Mouse (Mus musculus) gastrocnemius, adult 18-20 months (tissue): Measurements from ENCODE around the gene Psg25. TPM values are rescaled to one million over a fixed set of nuclear protein-coding genes. Genes with fewer than 3 reads are reported as not detected.
"Not testable (repeated sequence)": the region's sequence is repeated elsewhere in the genome, so short reads cannot be mapped to it uniquely, and the experiment has no call there.

Source experiments
- DNase-seq: peaks from one replicate; pipeline ENCODE4 v3.0.0; 2021; ENCODE audit warnings: low spot score
- long read RNA-seq, 2 experiments: library from polyadenylated mRNA; stranded (forward); transcript quantifications; one replicate each; pipeline ENCODE4 v2.0.0; 2021
- total RNA-seq, 2 experiments: library from RNA; stranded (reverse); gene quantifications; 2 replicates each; pipeline ENCODE4 v1.2.3; 2021

Gene Psg25
- total RNA-seq: not detected
- long read RNA-seq, experiment 1: 0 reads
- long read RNA-seq, experiment 2: 0 reads

DNA sequence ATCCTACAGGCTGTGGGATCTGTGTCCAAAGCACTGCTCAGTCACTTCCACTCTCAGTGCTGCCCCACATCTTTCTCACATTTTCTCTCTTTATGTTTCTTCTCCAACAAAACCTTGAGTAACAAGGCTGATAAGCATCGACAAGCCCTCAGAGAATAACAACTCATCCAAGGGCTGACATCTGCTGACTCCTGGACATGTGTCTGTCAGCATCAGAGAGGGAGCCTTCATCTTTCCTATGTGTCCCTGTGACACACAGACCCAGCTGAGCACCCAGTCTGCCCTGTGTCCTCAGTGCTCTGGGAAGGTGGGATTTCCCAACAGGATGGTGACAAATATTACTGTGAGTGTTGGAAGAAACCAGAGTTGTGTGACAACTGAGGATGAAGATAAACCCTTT lies at the start of gene Psg25:
TSS of gene Psg25 (minus strand) at position 101 of the 400 bp plus-strand sequence.
- no peak for DNase-seq

DNA sequence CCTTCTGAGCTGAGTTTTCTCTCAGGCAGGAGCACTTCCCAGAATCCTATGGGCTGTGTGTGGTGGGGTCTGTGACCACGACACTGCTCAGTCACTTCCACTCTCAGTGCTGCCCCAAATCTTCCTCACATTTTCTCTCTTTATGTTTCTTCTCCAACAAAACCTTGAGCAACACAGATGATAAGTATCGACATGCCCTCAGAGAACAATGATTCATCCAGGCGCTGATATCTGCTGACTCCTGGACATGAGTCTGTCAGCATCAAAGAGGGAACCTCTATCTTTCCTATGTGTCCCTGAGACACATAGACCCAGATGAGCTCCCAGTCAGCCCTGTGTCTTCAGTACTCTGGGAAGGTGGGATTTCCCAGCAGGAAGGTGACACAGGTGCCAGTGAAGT lies 35.1 kb upstream of the Psg25 start, which contains the start of gene Psg27:
TSS of gene Psg27 (minus strand) at position 101 of the 400 bp plus-strand sequence.
- DNase-seq: no peak

DNA sequence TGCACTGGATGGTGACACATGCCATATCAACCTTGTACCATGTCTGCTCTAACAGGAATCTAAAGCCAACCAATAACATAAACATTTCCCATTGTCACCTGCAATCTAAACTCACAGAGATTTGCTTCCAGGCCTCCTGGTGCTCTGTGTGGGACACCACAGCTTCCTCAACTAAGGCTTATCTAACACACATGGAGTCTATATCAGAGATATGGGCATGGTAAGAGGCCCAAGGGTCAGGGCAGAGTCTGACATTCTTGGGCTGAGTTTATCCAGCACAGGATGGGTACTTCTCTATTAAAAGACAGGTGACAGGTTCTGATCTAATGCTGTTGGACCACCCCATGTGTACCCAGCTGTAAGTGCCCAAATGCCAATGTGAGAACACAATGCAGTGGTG lies 27.8 kb upstream of the Psg25 start:
- DNase-seq: no peak

DNA sequence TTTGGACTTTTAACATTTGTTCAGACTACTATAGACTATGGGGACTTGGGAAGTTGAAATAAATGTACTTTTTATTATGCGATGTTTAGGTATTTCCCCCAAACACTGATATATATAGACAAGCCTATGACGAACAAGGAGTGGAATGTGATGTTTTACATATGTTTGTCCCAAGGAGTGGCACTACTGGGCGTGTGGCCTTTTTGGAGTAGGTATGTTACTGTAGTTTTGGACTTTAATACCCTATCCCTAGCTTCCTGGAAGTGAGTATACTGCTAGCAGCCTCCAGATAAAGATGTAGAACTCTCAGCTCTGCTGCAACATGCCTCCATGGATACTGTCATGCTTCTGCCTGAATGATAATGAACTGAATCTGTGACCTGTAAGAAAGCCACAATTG lies 23.7 kb upstream of the Psg25 start:
- DNase-seq: not testable (repeated sequence)

DNA sequence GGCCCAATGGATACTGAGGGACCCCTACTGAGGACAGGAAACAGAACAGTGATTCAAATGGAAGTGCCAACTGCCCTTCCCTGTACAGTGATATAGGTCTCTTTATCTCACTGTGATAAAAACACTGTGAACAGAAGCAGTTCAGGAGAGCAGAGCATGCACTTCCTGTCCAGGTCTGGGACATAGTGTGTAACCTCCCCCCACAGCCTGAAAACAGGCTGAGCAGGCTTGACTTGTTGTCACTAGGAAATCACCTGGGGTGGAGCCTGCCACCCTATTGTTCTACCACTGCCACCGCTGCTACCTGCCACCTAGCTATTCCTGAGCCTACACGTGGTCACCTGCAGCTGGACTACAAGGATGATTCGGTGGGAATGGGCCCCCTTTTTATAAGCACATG lies 1.4 kb upstream of the Psg25 start:
- no peak for DNase-seq

DNA sequence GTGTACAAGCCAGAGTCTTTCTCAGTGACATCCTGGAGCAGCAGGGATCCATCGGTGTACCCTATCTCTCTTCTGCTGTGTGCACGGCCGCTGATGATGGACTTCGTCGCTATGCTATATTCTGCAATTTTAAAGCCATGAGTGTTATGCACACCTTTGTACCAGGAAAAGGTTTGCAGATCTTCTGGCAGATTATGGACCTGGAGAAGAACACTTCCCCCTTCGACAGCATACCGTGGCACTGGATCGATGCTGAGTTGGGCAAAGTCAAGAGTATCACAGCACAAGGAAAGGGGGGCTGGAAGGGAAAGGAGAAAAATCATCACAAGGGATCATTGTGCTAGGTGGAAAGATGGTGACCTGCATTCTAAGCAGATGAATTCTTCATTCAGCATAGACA lies 7.4 kb downstream of the Psg25 start:
- DNase-seq: no peak

DNA sequence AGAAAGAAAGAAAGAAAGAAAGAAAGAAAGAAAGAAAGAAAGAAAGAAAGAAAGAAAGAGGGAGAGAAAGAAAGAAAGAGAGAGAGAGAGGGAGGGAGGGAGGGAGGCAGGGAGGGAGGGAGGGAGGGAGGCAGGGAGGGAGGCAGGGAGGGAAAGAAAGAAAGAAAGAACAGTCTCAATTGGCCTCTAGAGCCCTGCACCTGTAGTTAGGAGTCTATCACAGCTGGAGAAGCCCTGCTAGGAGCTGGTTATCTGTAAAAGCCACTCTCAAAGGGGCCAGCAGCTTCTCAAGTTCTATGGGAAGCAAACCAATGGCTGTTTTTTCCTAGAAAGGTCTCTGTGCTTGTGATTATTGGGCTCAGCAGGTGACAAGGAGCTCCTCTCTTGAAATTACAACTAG lies 19.2 kb downstream of the Psg25 start:
- not testable (repeated sequence) for DNase-seq

DNA sequence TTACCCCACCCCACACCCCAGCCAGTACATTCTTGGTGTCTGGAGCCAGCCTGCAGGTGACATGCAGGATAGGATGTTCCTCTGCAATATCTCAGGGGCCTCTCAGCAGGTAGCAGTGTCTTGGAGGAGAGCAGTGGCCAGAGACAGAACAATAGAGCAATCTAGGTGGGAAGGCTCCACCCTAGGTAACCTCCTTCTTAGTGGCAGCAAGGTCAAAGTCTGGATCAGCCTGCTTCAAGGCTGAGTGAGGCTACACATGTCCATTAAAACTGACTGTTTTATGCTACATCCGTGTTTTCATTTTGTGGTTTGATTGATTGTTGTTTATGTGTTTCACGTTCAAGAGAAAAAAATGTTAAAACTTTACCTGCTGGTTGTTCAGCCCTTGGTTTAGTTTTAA lies 19.7 kb downstream of the Psg25 start:
- DNase-seq: not testable (repeated sequence)

DNA sequence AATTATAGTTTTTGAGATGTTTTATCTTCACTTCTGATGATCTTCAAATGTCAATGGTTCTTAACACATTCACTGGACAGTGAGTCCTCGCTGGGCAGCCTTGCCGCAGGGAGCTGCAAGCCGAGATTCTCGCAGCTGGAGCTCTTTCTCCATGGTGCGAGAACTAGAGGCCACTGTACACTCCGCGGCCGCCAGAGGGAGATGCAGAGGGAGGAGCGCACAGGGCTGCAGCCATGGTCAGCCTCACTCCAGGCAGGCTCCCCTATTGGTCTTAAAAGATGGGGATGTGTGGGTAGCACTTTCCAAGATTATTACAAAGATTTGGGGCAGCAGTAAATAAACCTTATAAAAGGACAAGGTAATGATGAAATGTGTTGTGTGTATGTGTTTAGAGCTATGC lies 20.6 kb downstream of the Psg25 start:
- no peak for DNase-seq

DNA sequence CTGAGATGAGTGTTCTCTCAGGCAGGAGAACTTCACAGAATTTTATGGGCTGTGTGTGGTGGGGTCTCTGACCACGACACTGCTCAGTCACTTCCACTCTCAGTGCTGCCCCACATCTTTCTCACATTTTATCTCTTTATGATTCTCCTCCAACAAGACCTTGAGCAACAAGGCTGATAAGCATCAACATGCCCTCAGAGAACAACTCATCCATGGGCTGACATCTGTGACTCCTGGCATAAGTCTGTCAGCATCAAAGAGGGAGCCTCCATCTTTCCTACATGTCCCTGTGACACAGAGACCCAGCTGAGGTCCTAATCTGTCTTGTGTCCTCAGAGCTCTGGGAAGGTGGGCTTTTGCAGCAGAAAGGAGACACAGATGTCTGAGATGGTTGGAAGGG lies 48.0 kb downstream of the Psg25 start, which contains the start of gene Psg26:
TSS of gene Psg26 (minus strand) at position 101 of the 400 bp plus-strand sequence.
- no peak for DNase-seq

Other genes with a start within 250 kb of the Psg25 start
- gene Psg18, start 177.3 kb downstream of the Psg25 start, total RNA-seq: not detected
- gene Psg28, start 100.2 kb downstream of the Psg25 start, total RNA-seq: not detected
- not detected for gene Psg26, start 48.1 kb downstream of the Psg25 start, total RNA-seq
- gene Psg27, start 35.0 kb upstream of the Psg25 start, total RNA-seq: not detected
- gene Psg23, start 84.2 kb upstream of the Psg25 start, total RNA-seq: not detected
- gene Psg21, start 124.5 kb upstream of the Psg25 start, total RNA-seq: not detected
- not detected for gene Psg20, start 153.9 kb upstream of the Psg25 start, total RNA-seq
- gene Psg22, start 185.8 kb upstream of the Psg25 start, total RNA-seq: not detected